Mouse (Mus musculus) hindbrain, embryonic 14.5 days (tissue): ENCODE results near the gene Baz2b. TPM values are rescaled to one million over a fixed set of nuclear protein-coding genes. Genes with fewer than 3 reads are reported as not detected.
A peak's percentile ranks its signal among the peaks of the same experiment; 100 is the strongest.

Experiments
- ATAC-seq: fragments of 200-750 bp; cut with Nextera tagmentation; 2 replicates; pipeline ENCODE4 v1.8.0; 2017; ENCODE audit warnings: moderate number of reproducible peaks, mild to moderate bottlenecking, moderate TSS enrichment, moderate library complexity; ENCODE audit not compliant: low FRiP score
- DNase-seq: peaks from one replicate; pipeline ENCODE4 v3.0.0-alpha.2; 2015; ENCODE audit warnings: low spot score
- H3K27ac ChIP-seq: fragments of 300-500 bp; sonication (generic); 2 replicates; pipeline ENCODE4 v1.5.1; 2014; ENCODE audit warnings: mild to moderate bottlenecking, moderate library complexity
- H3K27me3 ChIP-seq: fragments of 300-500 bp; sonication (generic); 2 replicates; pipeline ENCODE4 v1.6.1; 2014; ENCODE audit warnings: mild to moderate bottlenecking, low read length, mixed read lengths; ENCODE audit not compliant: control insufficient read depth, insufficient read depth
- H3K36me3 ChIP-seq: fragments of 300-500 bp; sonication (generic); replicated peaks from 2 replicates; pipeline ENCODE4 v1.6.1; 2014; ENCODE audit not compliant: control insufficient read depth, insufficient read depth
- H3K4me1 ChIP-seq: fragments of 300-500 bp; sonication (generic); replicated peaks from 2 replicates; pipeline ENCODE4 v1.6.1; 2014; ENCODE audit warnings: antibody characterized with exemption, low read length, mixed read lengths; ENCODE audit not compliant: control insufficient read depth, insufficient read depth
- H3K4me2 ChIP-seq: fragments of 300-500 bp; sonication (generic); replicated peaks from 2 replicates; pipeline ENCODE4 v1.6.1; 2014; ENCODE audit warnings: mild to moderate bottlenecking, moderate library complexity
- H3K4me3 ChIP-seq: fragments of 300-500 bp; sonication (generic); replicated peaks from 2 replicates; pipeline ENCODE4 v1.5.1; 2014; ENCODE audit warnings: mild to moderate bottlenecking, low read length
- H3K9ac ChIP-seq: fragments of 300-500 bp; sonication (generic); 2 replicates; pipeline ENCODE4 v1.6.1; 2014
- H3K9me3 ChIP-seq: fragments of 300-500 bp; sonication (generic); 2 replicates; pipeline ENCODE4 v1.6.1; 2016; ENCODE audit warnings: low read length; ENCODE audit not compliant: control insufficient read depth
- WGBS: fragments of 180-500 bp; shearing (Covaris S2); extraction: QIAGEN DNeasy Blood & Tissue Kit; methylation state at CpG from one replicate; pipeline ENCODE4 v1.1.7; 2014; 5-methylcytosine and 5-hydroxymethylcytosine counted together
- polyA plus RNA-seq: library from polyadenylated mRNA; unstranded; fragments of >200 nt; fragmentation: Nextera tagmentation; extraction: Ambion mirVana; gene quantifications from 2 replicates; pipeline ENCODE4 v1.2.1, GENCODE M21; 2014

Gene Baz2b
- polyA plus RNA-seq, 1 experiment from 2014 or later: 81.2 TPM

DNA sequence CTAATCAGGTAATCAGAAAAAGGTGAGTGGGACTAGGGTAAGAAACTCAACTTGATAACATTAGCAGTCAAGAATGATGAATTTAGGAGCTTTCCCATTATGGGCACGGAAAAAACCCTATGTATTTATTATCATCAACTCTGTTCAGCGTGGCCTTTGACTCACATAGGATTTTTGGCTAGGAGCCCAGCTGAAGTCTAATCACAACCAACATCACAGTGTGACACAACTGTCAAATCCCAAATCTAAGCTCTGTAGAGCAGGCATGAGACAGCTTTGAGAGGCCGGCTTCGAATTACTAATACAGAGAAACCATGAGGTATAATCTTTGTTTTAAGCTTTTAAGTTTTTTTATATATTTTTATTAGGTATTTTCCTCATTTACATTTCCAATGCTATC, 113.0 kb downstream of the Baz2b start:
- H3K27ac ChIP-seq: no peak overlapping the region
- H3K4me2 ChIP-seq: no peak overlapping the region
- no peak overlapping the region for H3K9ac ChIP-seq
- WGBS: 79% methylated on average over 4 of the region's 4 CpGs
- no peaks in the 10 kb centered on the region for H3K4me1 ChIP-seq
- no peaks in the 10 kb centered on the region for H3K27me3 ChIP-seq
- ATAC-seq: no peak
- no peak overlapping the region for H3K4me3 ChIP-seq
- no peaks in the 10 kb centered on the region for H3K9me3 ChIP-seq
- DNase-seq: no peak
- H3K36me3 ChIP-seq: no peaks in the 10 kb centered on the region

DNA sequence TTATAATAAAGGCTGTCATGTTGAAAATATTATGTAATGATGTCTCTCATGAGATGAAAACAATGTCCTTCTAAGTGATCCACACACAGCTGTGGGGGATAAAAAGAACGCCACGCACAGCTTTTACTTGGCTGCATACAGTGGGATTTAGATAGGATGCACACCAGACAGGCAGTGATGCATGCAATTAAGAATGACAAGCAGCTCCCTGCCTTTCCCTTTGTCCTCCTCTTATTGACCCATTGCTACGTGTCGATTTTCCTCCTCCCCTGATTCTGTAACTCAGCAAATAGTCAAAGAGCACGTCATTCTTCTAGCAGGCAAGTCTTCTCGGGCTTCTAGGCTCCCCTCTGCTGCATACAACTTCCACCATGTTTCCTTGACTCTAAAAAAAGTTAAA, 119.4 kb downstream of the Baz2b start:
- H3K9ac ChIP-seq: no peak overlapping the region
- peak overlapping the region; percentile 40 for H3K4me2 ChIP-seq
- no peaks in the 10 kb centered on the region for H3K36me3 ChIP-seq
- no peak overlapping the region; the same call in 1 of the 2 replicates for H3K4me3 ChIP-seq
- H3K9me3 ChIP-seq: no peaks in the 10 kb centered on the region
- 20% methylated on average over 6 of the region's 6 CpGs for WGBS
- no peaks in the 10 kb centered on the region for H3K27me3 ChIP-seq
- peak; percentile 34 for DNase-seq
- 0 out of 2 replicates have a peak, but pooled peaks have one; percentile 27 for ATAC-seq
- H3K4me1 ChIP-seq: peaks cover 4% of the 10 kb centered on the region
- H3K27ac ChIP-seq: peak overlapping the region; percentile 73

DNA sequence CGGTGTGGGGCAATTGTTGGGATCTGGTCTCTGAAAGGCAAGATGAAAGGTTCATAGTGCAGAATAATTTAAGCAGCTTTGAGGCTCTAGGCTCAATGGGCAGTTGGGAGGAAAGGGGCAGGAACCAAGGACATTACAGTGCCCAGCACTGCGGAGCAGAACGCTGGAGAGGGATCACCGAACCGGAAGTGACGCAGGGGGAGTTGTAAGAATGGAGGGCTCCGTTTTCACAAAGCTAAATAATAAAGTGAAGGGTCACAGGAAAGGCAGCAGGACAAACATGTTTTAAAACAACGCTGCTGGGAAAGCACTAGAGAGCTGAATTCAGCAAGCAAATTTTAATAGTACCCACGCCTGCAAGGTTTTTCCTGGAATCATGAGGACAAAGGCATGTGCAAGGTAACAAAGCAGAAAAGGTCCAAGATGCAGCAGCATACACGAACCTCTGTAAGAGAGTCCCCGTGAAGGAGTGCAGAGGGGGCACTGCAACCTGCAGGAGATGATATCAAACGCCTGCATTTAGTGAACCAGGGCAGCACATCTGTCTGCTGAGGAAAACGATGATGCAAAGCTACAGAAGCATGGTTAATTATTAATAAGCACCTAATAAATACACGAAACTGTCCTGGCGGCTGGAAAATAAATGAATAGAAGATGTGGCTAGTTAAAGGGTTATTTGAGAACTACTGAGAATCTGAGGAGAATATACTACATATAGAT, 120.0 kb downstream of the Baz2b start:
- ATAC-seq (peak; percentile 70; the same call in 1 of the 2 replicates), DNase-seq (peak; percentile 44)
- Histone ChIP-seq H3K4me2 (peak overlapping the region; percentile 40), H3K9ac (peak overlapping the region; percentile 37), H3K27ac (peak overlapping the region; percentile 73), H3K27me3 (no peaks in the 10 kb centered on the region), H3K36me3 (no peaks in the 10 kb centered on the region), H3K4me1 (peaks cover 4% of the 10 kb centered on the region), H3K4me3 (peak overlapping the region; percentile 10; the same call in 1 of the 2 replicates), H3K9me3 (no peaks in the 10 kb centered on the region)
- WGBS: 32% methylated on average over 15 of the region's 15 CpGs

DNA sequence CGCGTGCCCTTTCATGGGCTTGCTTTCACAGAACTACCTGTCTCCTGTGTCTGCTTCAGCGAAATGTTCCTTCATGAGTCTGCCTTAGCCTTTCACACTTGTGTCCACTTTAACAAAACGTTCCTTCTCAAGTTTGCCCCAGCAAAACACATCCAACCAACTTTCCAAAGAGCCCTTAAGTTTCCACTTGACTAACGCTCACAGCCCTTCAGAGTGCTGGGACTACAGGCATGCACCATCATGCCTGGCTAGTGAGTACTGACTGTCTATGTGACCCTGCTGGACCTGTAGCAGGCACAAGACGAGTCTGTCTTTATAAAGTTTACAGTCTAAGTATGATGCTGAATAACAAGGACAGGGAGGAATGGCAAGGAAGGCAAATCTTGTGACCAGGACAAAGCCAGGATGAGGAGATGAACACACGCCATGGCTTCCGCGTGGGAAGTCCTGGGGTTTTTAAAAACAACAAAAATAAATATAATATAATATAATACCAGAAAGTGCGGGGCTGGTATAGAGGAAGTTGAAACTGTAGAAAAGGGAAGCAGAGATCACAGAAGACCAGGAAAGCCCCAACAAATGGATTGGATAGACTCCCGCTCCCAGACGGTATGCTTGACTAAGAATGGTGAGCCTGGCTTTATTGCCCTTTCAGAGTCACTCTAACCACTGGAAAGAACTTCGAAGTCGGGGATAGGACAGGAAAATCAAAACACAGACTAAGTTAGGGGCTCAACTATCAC, 120.7 kb downstream of the Baz2b start:
- Histone ChIP-seq H3K4me1 (peaks cover 4% of the 10 kb centered on the region), H3K4me3 (no peak overlapping the region), H3K9me3 (no peaks in the 10 kb centered on the region), H3K27ac (peak overlapping the region; percentile 73), H3K4me2 (peak overlapping the region; percentile 40), H3K9ac (peak overlapping the region; percentile 37; the same call in 1 of the 2 replicates), H3K36me3 (no peaks in the 10 kb centered on the region), H3K27me3 (no peaks in the 10 kb centered on the region)
- ATAC-seq (no peak), DNase-seq (no peak)
- WGBS: 86% methylated on average over 14 of the region's 14 CpGs

DNA sequence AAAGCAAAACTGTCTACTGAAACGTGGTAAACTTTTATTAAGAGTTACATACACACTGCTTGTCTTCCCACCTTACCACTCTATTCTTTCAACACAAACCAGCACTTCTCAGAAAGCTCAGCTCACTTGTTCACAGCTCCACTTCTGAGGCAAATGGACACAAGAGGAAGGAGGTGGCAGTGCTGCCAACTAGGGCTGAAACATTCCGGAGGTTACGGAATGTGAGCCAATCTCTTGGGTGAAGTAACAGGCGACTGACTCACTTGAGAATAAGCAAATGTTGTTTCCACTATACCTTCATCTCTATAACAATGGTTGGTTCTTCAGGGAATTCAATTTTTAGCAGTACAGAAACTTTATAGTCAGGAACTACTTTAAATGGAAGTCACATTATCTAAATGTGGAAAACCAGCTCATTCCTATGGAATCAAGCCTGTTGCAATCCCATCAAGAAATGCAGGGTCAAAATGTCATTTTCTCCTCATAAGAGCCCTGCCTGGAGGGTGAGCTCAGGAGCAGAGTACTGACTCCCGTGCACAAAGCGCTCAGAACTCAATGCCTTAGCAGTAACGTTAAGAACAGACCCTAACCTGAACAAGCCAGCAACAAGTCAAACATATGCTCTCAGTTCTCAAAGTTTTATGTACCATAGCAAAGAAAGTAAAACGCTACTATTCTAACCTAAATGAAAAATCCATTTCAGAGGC, 123.3 kb downstream of the Baz2b start:
- ATAC-seq: no peak
- H3K36me3 ChIP-seq: no peaks in the 10 kb centered on the region
- DNase-seq: no peak

DNA sequence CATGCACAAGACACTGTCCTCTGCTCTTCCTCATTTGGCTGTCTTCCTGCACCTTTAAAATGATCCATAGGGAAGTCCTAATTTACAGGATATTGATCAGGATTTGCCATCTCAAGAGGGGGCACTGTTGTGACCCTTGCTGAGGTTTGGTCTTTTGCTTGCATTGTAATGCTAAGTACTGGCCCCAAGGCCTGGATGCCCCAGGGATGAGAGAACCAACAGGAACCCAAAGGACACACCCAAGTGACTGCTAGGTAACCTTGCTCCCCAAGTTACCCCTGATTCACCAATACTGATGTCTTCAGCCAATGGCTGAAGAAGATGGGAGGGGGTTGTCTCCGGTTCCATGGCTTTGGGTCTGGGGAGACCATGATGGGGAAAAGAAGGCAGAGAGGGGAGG, 124.8 kb downstream of the Baz2b start:
- H3K27me3 ChIP-seq: no peaks in the 10 kb centered on the region
- no peak for ATAC-seq
- no peak overlapping the region for H3K4me3 ChIP-seq
- 94% methylated on average over 1 of the region's 1 CpGs for WGBS
- H3K9ac ChIP-seq: no peak overlapping the region
- no peak for DNase-seq
- no peaks in the 10 kb centered on the region for H3K9me3 ChIP-seq
- peaks cover 5% of the 10 kb centered on the region; the same call in 1 of the 2 replicates for H3K4me1 ChIP-seq
- no peaks in the 10 kb centered on the region for H3K36me3 ChIP-seq
- no peak overlapping the region for H3K27ac ChIP-seq
- no peak overlapping the region for H3K4me2 ChIP-seq

More for the DNA sequence above, 123.3 kb downstream of the Baz2b start:
- no peak overlapping the region for H3K9ac ChIP-seq
- 83% methylated on average over 8 of the region's 8 CpGs for WGBS
- H3K4me1 ChIP-seq: peaks cover 9% of the 10 kb centered on the region
- no peaks in the 10 kb centered on the region for H3K9me3 ChIP-seq
- no peak overlapping the region for H3K27ac ChIP-seq
- H3K4me3 ChIP-seq: no peak overlapping the region
- H3K4me2 ChIP-seq: no peak overlapping the region
- no peaks in the 10 kb centered on the region for H3K27me3 ChIP-seq

DNA sequence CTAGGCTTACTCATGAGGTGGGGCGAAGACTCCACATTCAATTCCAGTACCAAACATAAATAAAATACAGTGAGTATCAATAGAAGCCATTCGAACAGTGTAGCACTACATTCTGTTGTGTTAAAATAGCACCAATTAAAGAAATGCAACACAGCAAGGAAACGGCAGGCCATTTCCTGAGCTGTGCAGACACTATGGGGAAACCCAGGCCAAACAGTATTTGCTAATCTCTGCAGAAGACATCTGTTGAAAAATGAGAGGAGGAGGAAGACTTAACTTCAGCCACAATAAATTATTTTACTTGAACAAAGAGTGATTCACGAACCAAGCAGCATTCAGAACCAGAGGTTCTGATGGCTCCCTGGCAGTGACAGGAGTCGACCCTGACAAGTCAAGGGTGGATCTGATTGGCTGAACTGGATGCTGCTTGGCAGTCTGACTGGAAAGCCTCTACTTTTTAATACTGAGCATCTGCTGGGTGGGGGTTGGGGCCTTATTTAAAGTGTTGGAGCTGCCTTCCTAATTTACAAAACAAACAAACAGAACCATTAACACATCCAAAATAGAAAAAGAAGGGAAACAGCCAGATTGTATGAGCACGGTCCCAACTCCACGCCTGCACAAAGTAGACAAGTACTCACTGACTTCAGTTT, 126.5 kb downstream of the Baz2b start:
- Histone ChIP-seq H3K4me1 (peaks cover 5% of the 10 kb centered on the region; the same call in 1 of the 2 replicates), H3K9me3 (no peaks in the 10 kb centered on the region), H3K36me3 (no peaks in the 10 kb centered on the region), H3K9ac (no peak overlapping the region), H3K4me3 (no peak overlapping the region), H3K27ac (no peak overlapping the region), H3K27me3 (no peaks in the 10 kb centered on the region), H3K4me2 (no peak overlapping the region)
- DNase-seq (no peak), ATAC-seq (no peak; the same call in 1 of the 2 replicates)
- WGBS: 59% methylated on average over 7 of the region's 7 CpGs

DNA sequence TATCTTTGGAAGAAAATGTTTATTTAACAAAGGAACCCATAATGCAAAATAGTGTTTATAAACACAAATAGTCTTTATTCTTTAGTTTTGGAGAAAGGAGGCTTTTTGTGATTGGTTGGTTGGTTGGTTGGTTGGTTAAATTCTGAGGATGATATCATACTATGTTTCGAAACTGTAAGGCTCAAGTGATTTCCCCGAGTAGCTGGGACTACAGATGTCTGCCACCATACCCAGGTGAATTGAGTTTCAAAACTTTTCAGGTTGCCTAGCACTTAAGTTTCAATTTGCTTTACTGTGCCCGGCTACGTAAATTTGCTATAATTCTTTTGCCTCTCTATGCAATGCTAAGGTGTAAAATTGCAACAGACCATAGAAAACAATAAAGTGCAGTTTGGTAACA, 127.4 kb downstream of the Baz2b start:
- 94% methylated on average over 4 of the region's 4 CpGs for WGBS

More for the DNA sequence above, 127.4 kb downstream of the Baz2b start:
- Histone ChIP-seq H3K36me3 (no peaks in the 10 kb centered on the region), H3K4me2 (no peak overlapping the region), H3K9ac (no peak overlapping the region), H3K4me3 (no peak overlapping the region), H3K27ac (no peak overlapping the region), H3K4me1 (peaks cover 12% of the 10 kb centered on the region), H3K9me3 (no peaks in the 10 kb centered on the region), H3K27me3 (no peaks in the 10 kb centered on the region)
- DNase-seq (no peak), ATAC-seq (no peak)
